Mouse (Mus musculus) 416B (cell line): ENCODE results near the gene Nfe2l2.
"Not testable (repeated sequence)": the region's sequence is repeated elsewhere in the genome, so short reads cannot be mapped to it uniquely, and the experiment has no call there.

Experiments
- DNase-seq: peaks from one replicate; pipeline ENCODE4 v3.0.0; 2011; ENCODE audit warnings: low read depth

Gene Nfe2l2

GRCm38 (mm10) chr2:75713083-75713482, 8.6 kb upstream of the Nfe2l2 start:
- DNase-seq: no peak

DNA sequence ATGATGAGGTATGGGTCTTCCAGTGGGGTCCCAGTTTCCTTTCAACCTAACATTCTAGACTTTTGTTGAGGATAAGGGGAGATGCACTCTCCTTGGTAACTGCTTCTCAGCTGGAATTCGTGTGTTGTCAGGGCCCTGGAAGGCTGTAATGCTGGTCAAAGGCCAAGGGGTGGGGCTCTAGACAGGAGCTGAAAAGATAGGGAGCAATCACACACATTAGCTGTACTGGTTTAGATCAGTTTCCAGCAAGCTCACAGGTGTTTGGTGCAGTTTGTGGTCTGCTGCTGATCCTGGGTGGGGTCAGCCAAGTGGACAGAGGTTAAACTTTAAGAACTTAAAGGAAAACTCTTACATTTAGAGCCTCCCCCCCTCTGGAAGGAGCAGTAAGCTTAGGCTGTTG, 3.0 kb upstream of the Nfe2l2 start:
- DNase-seq: no peak

DNA sequence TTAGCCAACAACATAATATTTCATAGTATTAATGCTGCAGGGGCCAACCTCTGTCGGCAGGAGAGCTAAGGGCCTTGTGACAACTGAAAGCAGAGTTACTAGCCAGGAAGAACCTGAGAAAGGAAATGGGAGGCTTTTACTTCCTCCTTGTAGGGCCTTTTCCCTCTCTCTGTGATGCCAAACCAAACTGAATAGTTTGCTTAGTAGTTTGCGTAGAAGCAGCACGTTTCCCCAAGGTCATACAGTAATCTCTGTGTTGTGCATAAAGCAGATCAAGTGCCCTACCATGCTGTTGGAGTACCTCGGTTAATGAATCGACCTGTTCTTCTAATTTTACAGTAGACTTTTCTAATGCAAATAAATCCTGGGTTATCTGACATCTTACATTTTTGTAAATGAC, 2.0 kb upstream of the Nfe2l2 start:
- no peak for DNase-seq

DNA sequence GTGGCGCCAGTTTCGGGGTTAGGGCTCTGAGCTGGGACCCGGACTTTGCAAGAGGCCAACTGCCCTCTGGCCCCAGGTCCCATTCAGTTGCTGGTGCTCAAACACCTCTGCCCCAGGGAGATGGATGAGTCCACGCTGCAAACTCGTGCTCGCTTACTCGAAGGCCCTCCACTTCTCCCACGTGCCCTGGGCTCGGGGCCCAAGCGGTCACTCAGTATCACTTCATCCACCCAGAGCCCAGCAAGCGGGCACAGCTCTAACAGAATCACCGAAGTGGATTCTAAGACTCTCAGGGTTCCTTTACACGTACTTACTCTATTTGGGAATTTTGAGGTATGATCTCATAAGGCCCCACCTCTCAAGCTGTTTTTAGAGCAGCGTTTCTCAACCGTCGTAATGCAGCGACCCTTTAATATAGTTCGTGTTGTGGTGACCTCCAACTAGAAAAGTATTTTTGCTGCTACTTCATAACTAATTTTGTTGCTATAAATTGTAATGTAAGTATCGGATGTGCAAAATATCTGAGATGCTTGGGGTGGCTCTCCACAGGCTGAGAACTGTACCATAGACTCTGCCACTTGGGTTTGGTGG, 816 bp upstream of the Nfe2l2 start:
- DNase-seq: peak; percentile 84

GRCm38 (mm10) chr2:75703375-75704181, 863 bp downstream of the Nfe2l2 start:
- peak; percentile 96 for DNase-seq

DNA sequence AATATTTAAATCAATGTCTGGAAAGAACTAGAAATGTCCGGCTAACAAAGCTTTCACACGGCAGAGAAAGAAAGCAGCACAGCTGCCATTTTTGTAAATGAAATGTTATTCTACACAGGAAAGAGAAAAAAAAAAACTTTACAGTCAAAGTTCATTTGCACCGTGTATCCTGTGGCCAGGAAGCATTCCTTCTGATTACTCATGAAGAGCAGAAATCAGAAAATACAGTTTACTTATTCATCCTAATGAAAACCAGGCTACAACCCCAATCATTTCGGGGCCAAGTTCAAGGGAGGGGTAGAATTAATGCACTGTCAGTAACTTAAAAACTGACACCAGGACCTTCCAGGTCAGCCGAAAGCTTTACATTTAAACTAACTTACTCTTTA, 1.9 kb downstream of the Nfe2l2 start:
- DNase-seq: peak; percentile 60

DNA sequence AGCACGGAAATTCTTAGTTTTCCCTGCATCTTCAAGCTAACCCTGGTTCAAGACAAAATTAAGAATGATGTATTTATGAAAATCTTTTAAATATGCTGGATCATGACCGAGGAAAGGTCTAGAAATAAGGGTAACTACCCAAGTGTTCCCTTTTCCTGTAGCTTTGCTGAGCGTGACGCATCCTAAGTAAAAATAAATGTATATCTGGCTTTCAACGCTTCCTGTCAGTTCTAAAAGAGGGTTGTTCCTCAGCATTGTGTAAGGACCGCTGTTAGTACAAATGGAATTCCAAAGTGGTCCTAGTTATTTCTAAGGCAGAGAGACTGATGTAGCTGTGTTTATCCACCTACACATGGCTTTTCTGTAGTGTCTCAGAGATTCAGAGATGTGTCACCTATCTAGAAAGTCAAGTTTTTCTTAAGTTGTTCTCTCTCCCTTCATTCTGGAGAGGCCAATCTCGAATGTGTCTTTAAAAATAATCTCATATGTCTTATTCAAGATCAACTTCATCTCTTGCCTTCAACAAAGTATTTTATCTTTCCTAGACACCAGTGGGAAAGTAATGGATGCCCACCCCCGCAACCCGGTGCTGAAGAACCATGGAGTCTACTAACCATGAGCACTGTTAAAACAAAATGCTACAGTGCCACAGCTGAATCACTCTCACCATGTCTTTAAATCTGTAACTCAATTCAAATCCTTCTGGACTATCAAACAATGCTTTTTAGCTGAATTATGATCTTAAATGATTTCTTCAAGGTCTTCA, 2.4 kb downstream of the Nfe2l2 start:
- peak; percentile 58 for DNase-seq

DNA sequence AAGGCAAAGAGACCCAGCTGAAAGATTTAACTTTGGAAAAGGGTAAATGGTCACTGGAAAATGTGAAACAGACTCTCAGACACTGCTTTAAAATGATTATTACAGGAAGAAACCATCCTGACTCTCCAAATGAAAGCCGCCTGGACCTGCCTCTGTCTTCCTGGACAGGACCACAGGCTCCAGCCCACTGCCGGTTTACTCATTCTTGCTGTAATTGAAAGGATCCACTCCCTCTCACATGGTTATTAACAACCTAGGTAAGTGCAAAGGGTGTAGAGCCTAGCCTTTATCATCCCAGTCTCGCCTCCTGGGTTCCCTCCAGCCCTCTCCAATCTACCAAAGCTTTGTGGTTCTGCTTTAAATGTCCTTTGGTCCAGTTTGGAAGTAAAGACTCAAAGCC, 3.2 kb downstream of the Nfe2l2 start:
- peak; percentile 66 for DNase-seq

- no peak for DNase-seq
Measured at GRCm38 (mm10) chr2:75700543-75700942, 3.9 kb downstream of the Nfe2l2 start.

- DNase-seq: no peak
Measured at GRCm38 (mm10) chr2:75698874-75699273, 5.6 kb downstream of the Nfe2l2 start.

- peak; percentile 74 for DNase-seq
Measured at GRCm38 (mm10) chr2:75698007-75698406, 6.4 kb downstream of the Nfe2l2 start.

DNA sequence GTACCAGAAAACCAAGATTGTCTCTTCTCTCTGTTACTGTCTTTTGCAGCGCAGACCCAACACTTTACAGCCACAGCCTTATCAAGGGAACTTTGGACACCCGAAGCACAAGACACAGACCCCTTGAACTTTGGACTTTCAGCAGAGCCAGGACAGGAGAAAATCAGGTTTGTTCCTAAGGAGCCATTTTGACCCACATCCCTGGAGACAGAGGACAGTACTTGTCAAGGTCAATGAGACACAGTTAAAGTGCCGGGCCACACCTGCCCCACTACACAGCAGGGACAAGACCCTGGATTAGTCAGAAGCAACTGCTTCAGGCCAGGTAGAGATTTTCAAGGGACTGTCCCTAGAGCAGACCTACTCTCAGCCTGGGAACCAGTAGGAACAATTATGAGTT, 7.2 kb downstream of the Nfe2l2 start:
- DNase-seq: no peak

GRCm38 (mm10) chr2:75696371-75696770, 8.1 kb downstream of the Nfe2l2 start:
- no peak for DNase-seq

DNA sequence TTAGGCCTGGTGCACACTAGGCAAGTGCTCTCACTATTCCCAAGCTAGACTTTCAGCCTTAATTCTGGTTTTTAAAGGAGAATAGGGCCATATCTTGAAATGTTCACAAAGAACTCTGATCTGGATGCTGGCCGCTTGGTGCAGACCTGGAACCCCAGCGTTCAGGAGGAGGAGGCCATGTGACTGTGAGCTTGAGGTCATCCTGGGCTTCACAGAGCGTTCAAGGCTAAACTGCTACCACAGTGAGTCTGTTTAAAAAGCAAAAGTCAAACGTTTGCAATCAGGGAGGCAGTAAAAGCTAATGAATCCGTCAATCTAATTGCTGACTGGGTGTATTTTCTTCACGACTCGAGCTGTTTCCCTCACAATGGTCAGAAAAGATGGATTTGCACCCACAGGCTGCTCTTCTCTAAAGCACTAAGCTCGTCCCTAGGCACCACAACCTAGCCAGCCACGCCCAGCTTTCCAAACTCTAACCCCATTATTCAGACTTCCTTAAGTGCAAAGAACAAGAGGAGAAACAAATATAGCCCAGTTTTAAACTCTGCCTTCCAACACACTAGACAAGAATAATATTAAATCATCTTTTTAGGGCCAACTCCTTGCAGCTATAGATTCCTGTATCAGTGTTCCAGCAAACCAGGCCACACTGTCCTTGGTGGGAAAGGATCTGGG, 8.6 kb downstream of the Nfe2l2 start:
- no peak for DNase-seq

- not testable (repeated sequence) for DNase-seq
Measured at GRCm38 (mm10) chr2:75694926-75695325, 9.5 kb downstream of the Nfe2l2 start.

DNA sequence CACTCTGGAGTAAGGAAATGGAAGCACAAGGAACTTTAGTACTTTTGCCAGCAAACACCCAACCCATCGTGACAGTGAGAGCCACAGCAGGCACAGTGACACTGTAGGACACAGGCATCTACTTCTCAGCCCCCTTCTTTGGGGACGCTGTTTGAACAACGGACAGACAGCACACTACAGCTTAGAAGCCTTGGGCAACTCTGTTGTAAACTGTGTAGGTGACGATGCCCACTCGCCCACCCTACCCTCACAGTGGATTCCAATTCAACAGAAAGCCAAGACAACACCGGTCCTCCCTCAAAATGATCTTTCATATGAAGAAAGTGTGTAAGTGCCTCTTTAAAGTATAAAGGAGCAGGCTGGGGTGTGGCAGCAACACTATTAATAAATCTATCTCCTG, 12.1 kb downstream of the Nfe2l2 start:
- DNase-seq: no peak

DNA sequence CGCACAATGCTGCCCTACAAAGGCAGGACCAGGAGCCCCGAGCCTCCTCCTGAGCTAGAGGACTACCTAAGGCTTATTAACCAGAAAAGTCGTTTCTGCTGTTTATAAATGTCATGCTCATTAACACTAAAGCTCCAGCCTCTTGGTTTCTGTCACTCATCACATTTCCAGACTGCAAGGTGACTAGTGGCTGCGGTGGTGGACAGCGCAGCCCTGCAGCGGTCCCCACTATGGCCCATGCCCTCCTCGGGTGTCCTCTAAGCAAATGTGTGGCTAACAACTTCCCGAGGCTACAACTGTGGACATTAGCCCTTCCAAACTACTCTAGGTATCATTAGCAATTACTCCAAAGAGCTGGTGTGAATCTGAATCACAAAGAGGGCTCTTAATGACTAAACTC, 13.1 kb downstream of the Nfe2l2 start:
- no peak for DNase-seq

GRCm38 (mm10) chr2:75690656-75691055, 13.8 kb downstream of the Nfe2l2 start:
- DNase-seq: no peak

- no peak for DNase-seq
Measured at GRCm38 (mm10) chr2:75689482-75690158, 14.8 kb downstream of the Nfe2l2 start.

DNA sequence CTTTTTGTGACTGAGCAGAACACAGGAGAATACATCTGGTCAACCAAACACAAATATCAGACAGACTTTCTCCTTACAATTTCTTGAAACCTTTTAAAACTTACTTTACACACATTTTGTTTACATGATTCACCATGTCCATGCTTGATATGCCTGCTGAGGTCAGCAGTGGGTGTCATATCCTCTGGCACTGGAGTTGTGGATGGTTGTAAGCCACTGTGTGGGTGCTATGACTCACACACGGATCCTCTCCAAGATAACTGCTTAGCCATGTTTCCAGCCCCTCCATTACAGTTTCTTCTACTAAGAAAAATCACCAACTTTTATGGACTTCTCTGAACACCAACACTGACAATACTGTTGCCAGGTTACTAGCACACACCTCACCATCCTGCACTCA, 15.5 kb downstream of the Nfe2l2 start:
- peak; percentile 75 for DNase-seq

- no peak for DNase-seq
Measured at GRCm38 (mm10) chr2:75687040-75687749, 17.2 kb downstream of the Nfe2l2 start.
